Mouse (Mus musculus) hindbrain, embryonic 16.5 days (tissue): ENCODE measurements at regions not wholly inside any gene's neighbourhood (a gene's known extent, or its start where the extent isn't known, plus 50 kb on each side); places are given as distances from the start of the nearest gene placed in this dataset.
"Not testable (repeated sequence)": the region's sequence is repeated elsewhere in the genome, so short reads cannot be mapped to it uniquely, and the experiment has no call there.

Experiments used
- ATAC-seq: fragments of 200-750 bp; cut with Nextera tagmentation; 2 replicates; pipeline ENCODE4 v1.8.0; 2017; ENCODE audit warnings: moderate TSS enrichment, moderate library complexity
- H3K27ac ChIP-seq: fragments of 300-500 bp; sonication (generic); 2 replicates; pipeline ENCODE4 v1.5.1; 2014; ENCODE audit warnings: low read depth, mild to moderate bottlenecking, control low read depth, low read length, moderate library complexity
- H3K27me3 ChIP-seq: fragments of 300-500 bp; sonication (generic); replicated peaks from 2 replicates; pipeline ENCODE4 v1.6.1; 2014; ENCODE audit warnings: low read length; ENCODE audit not compliant: control insufficient read depth, insufficient read depth
- H3K36me3 ChIP-seq: fragments of 300-500 bp; sonication (generic); 2 replicates; pipeline ENCODE4 v1.6.1; 2014; ENCODE audit warnings: mild to moderate bottlenecking, low read length, moderate library complexity, mixed read lengths; ENCODE audit not compliant: control insufficient read depth, insufficient read depth
- H3K4me1 ChIP-seq: fragments of 300-500 bp; sonication (generic); 2 replicates; pipeline ENCODE4 v1.6.1; 2014; ENCODE audit warnings: low read depth, low read length; ENCODE audit not compliant: control insufficient read depth, insufficient read depth
- H3K4me2 ChIP-seq: fragments of 300-500 bp; sonication (generic); 2 replicates; pipeline ENCODE4 v1.6.1; 2014; ENCODE audit warnings: mild to moderate bottlenecking, low read length, control low read depth, moderate library complexity
- H3K4me3 ChIP-seq: fragments of 300-500 bp; sonication (generic); 2 replicates; pipeline ENCODE4 v1.5.1; 2014; ENCODE audit warnings: mild to moderate bottlenecking, low read length, control low read depth, moderate library complexity
- H3K9ac ChIP-seq: fragments of 300-500 bp; sonication (generic); 2 replicates; pipeline ENCODE4 v1.6.1; 2014; ENCODE audit warnings: low read depth, mild to moderate bottlenecking, control low read depth, low read length, moderate library complexity
- H3K9me3 ChIP-seq: fragments of 300-500 bp; sonication (generic); 2 replicates; pipeline ENCODE4 v1.6.1; 2014; ENCODE audit warnings: mild to moderate bottlenecking, low read length, moderate library complexity; ENCODE audit not compliant: control insufficient read depth
- WGBS: fragments of 180-500 bp; shearing (Covaris S2); extraction: QIAGEN DNeasy Blood & Tissue Kit; methylation state at CpG from one replicate; pipeline ENCODE4 v1.1.7; 2014; 5-methylcytosine and 5-hydroxymethylcytosine counted together

GRCm38 (mm10) chr14:48583516-48583915, 90.1 kb downstream of the Otx2 start:
- 90% methylated on average over 3 of the region's 3 CpGs for WGBS
- H3K36me3 ChIP-seq = no peaks in the 10 kb centered on the region
- no peak overlapping the region for H3K4me3 ChIP-seq
- H3K27ac ChIP-seq = no peak overlapping the region
- H3K4me2 ChIP-seq = no peak overlapping the region
- no peaks in the 10 kb centered on the region for H3K27me3 ChIP-seq
- no peaks in the 10 kb centered on the region for H3K4me1 ChIP-seq
- H3K9ac ChIP-seq = no peak overlapping the region
- no peaks in the 10 kb centered on the region for H3K9me3 ChIP-seq
- ATAC-seq = no peak

DNA sequence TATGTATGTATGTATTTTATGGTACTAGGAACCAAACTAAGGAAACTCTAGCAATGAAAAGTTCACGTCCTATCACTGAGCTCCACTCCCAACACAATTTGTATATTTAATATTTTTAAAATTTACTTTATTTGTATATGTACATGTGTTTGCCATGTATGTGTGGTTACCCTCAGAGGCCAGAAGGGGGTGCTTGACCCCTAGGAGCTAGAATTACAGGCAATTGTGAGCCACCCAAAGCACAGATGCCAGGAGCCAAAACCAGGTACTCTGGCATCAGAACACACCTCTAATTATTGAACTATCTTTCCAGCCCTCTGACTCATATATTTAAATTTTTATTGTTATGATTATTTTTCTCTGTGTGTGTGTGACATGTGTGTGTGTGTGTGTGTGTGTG, 91.5 kb downstream of the Otx2 start:
- no peak for ATAC-seq
- H3K4me1 ChIP-seq = no peaks in the 10 kb centered on the region
- no peaks in the 10 kb centered on the region for H3K9me3 ChIP-seq
- no peak overlapping the region for H3K27ac ChIP-seq
- no peaks in the 10 kb centered on the region for H3K36me3 ChIP-seq
- no peak overlapping the region for H3K4me3 ChIP-seq
- no peak overlapping the region for H3K9ac ChIP-seq
- H3K27me3 ChIP-seq = no peaks in the 10 kb centered on the region
- 90% methylated on average over 1 of the region's 1 CpGs for WGBS
- H3K4me2 ChIP-seq = no peak overlapping the region

DNA sequence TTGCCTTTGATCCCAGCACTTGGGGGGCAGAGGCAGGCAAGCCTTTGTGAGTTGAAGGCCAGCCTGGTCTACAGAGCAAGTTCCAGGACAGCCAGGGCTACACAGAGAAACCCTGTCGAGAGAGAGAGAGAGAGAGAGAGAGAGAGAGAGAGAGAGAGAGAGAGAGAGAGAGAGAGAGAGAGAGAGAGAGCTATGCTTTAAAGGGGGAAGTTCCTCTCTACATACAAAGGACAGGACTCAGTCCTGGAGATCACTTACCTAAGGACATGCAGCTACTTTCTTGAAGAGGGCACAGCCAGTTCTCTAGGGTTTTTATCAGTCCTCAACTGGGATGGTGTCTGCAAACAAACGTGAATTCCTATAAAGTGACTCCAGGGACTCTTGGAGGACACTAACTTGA, 92.3 kb downstream of the Otx2 start:
- H3K4me1 ChIP-seq, H3K9ac ChIP-seq, H3K27me3 ChIP-seq, H3K27ac ChIP-seq, H3K4me2 ChIP-seq, ATAC-seq, H3K36me3 ChIP-seq, H3K4me3 ChIP-seq, H3K9me3 ChIP-seq: not testable (repeated sequence)
- WGBS = 31% methylated on average over 2 of the region's 2 CpGs

- WGBS = 37% methylated on average over 9 of the region's 9 CpGs
Measured at GRCm38 (mm10) chr14:48580396-48580795, 93.2 kb downstream of the Otx2 start.

GRCm38 (mm10) chr14:48579985-48580384, 93.6 kb downstream of the Otx2 start:
- no peak overlapping the region for H3K4me3 ChIP-seq

More at GRCm38 (mm10) chr14:48580396-48580795, 93.2 kb downstream of the Otx2 start:
- Histone ChIP-seq H3K9me3 (no peaks in the 10 kb centered on the region), H3K4me1 (no peaks in the 10 kb centered on the region), H3K27me3 (no peaks in the 10 kb centered on the region), H3K27ac (no peak overlapping the region), H3K36me3 (no peaks in the 10 kb centered on the region), H3K4me3 (no peak overlapping the region), H3K9ac (no peak overlapping the region), H3K4me2 (no peak overlapping the region)
- no peak for ATAC-seq

More at GRCm38 (mm10) chr14:48579985-48580384, 93.6 kb downstream of the Otx2 start:
- no peak for ATAC-seq
- Histone ChIP-seq H3K27ac (no peak overlapping the region), H3K36me3 (no peaks in the 10 kb centered on the region), H3K9me3 (no peaks in the 10 kb centered on the region), H3K9ac (no peak overlapping the region), H3K4me2 (no peak overlapping the region), H3K4me1 (no peaks in the 10 kb centered on the region), H3K27me3 (no peaks in the 10 kb centered on the region)
- 76% methylated on average over 5 of the region's 5 CpGs for WGBS
